Mouse (Mus musculus): ENCODE data around the gene Isyna1. TPM values are rescaled to one million over a fixed set of nuclear protein-coding genes. Genes with fewer than 3 reads are reported as not detected.

Gene Isyna1
- total and polyA plus RNA-seq, 3 experiments, result 26.7 to 41.6 (median 28.3) TPM

DNA sequence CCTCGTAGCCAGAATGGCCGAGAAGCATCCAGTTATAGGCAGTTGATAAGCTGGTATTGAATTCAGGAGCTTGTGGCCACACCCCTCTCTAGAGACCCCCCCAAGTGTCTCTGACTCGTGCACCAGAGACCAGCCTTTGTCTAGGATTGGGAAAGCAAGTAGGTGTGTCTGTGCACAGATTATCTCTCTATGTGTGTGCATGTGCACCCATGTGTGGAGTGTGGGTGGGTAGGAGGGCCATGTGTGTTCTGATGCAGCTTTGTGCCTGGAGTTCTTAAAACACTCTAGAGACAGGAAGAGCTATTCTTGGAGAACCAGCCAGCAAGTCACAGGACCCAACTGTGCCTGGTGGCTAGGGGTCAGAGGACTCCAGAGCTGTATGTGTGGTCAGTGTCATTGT, 33.6 kb upstream of the Isyna1 start:
- DNase-seq, result no peak

DNA sequence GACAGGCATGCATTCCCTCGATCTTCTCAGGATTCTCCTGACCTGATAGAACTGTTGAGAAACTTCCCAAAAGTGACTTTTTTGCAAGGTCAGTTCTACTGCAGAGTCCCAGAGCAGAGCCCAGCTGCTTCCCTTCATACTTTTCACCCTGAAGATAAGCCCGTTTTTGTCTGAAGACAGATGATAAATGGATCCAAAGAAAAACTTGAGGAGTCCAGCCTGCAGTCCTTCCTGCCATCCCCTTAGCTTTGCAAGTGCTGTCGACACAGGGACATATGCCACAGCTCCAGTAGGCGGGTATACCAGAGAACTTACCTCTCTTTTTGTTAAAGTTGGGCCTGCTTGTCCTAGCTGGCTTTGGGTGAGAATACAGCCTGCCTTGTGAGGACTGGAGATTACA, 32.8 kb upstream of the Isyna1 start:
- TF ChIP-seq EP300 (IDR thresholded peaks at IDR 0.05; ENCODE audit: insufficient read depth, low read depth, low read length) (no peak), CTCF (IDR thresholded peaks at IDR 0.05) (no peak), POLR2A (IDR thresholded peaks at IDR 0.05; ENCODE audit: insufficient read depth, low read depth, low read length) (no peak)
- H3K4me3 ChIP-seq, result no peak overlapping the region
- 27% methylated on average over 4 of the region's 4 CpGs for WGBS
- H3K4me1 ChIP-seq (ENCODE audit: control insufficient read depth, insufficient read depth, low read length), result peaks cover 55% of the 10 kb centered on the region
- peak overlapping the region; percentile 41 for H3K9ac ChIP-seq (ENCODE audit: low read depth, low read length)
- H3K27me3 ChIP-seq (ENCODE audit: control insufficient read depth, insufficient read depth, low read length), result no peaks in the 10 kb centered on the region
- no peaks in the 10 kb centered on the region; the same call in none of the 2 replicates for H3K79me2 ChIP-seq (replicated peaks; ENCODE audit: control insufficient read depth, insufficient read depth, low read length)
- H3K27ac ChIP-seq, result peak overlapping the region; percentile 74
- peaks cover 11% of the 10 kb centered on the region; the same call in 1 of the 2 replicates for H3K36me3 ChIP-seq (ENCODE audit: control insufficient read depth, insufficient read depth, low read length)
- intact Hi-C loops (cut with DNase I), result loop anchor here (2.0 kb wide), 1 partner anchor 49 kb away; no protein-coding TSS in a partner anchor
- no peak for DNase-seq

More for the DNA sequence above, 33.6 kb upstream of the Isyna1 start:
- Histone ChIP-seq H3K4me3 (no peak overlapping the region), H3K4me1 (ENCODE audit: control insufficient read depth, insufficient read depth, low read length) (peaks cover 54% of the 10 kb centered on the region), H3K27me3 (ENCODE audit: control insufficient read depth, insufficient read depth, low read length) (no peaks in the 10 kb centered on the region), H3K36me3 (ENCODE audit: control insufficient read depth, insufficient read depth, low read length) (peaks cover 11% of the 10 kb centered on the region; the same call in 1 of the 2 replicates), H3K27ac (peak overlapping the region; percentile 74), H3K79me2 (replicated peaks; ENCODE audit: control insufficient read depth, insufficient read depth, low read length) (no peaks in the 10 kb centered on the region; the same call in none of the 2 replicates), H3K9ac (ENCODE audit: low read depth, low read length) (peak overlapping the region; percentile 3; the same call in 1 of the 2 replicates)
- TF ChIP-seq CTCF (IDR thresholded peaks at IDR 0.05) (no peak), EP300 (IDR thresholded peaks at IDR 0.05; ENCODE audit: insufficient read depth, low read depth, low read length) (0 out of 2 replicates have a peak, but pooled peaks have one; percentile 28)
- intact Hi-C loops (cut with DNase I), result loop anchor here (1.0 to 2.0 kb wide), 2 partner anchors 25 to 50 kb away; no protein-coding TSS in a partner anchor
- 35% methylated on average over 3 of the region's 3 CpGs for WGBS

DNA sequence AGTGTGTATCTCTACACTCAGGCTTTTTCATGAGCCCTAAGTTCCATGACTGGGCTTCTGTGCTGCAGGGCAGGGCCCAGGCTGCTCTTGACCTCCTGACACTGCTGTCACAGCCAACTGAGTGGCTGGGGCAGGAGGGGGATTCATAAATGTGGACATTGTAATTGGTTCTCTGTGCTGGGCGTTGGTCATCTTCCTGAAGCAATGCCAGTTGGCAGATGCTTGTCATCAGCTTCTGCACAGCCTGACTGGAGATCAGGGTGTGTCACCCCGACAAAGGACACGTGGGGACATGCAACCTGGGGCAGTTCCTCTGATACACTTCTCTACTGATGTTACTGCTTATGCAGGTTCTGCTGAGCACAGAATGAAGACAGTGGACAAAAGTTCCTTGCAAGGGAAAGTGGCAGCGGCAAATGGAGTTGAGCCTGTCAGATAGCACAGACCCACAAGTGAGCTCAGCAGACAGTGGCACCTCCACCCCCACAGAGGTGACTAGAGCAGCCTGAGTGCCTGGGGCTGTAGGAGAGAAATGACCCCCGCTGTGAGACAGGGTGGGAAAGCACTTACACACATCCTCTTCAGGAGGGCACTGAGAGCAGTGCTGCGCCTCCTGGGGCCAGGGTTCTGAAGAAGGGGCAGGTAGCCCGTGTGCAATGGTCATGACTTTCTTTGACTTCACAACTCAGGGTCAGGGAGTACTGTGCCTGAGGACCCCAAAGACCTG, 32.2 kb upstream of the Isyna1 start:
- peaks cover 60% of the 10 kb centered on the region for H3K4me1 ChIP-seq (ENCODE audit: control insufficient read depth, insufficient read depth, low read length)
- no peaks in the 10 kb centered on the region for H3K27me3 ChIP-seq (ENCODE audit: control insufficient read depth, insufficient read depth, low read length)
- H3K36me3 ChIP-seq (ENCODE audit: control insufficient read depth, insufficient read depth, low read length), result peaks cover 11% of the 10 kb centered on the region; the same call in 1 of the 2 replicates
- H3K9ac ChIP-seq (ENCODE audit: low read depth, low read length), result peak overlapping the region; percentile 41
- peak overlapping the region; percentile 74 for H3K27ac ChIP-seq
- TF ChIP-seq POLR2A (IDR thresholded peaks at IDR 0.05; ENCODE audit: insufficient read depth, low read depth, low read length) (0 out of 2 replicates have a peak, but pooled peaks have one; percentile 24), EP300 (IDR thresholded peaks at IDR 0.05; ENCODE audit: insufficient read depth, low read depth, low read length) (peak; percentile 96), CTCF (IDR thresholded peaks at IDR 0.05) (no peak)
- DNase-seq, result peak; percentile 74 to 84
- H3K79me2 ChIP-seq (replicated peaks; ENCODE audit: control insufficient read depth, insufficient read depth, low read length), result peaks cover 1% of the 10 kb centered on the region
- H3K4me3 ChIP-seq, result no peak overlapping the region
- intact Hi-C loops (cut with DNase I), result loop anchor here (2.0 kb wide), 1 partner anchor 49 kb away; no protein-coding TSS in a partner anchor
- 29% methylated on average over 7 of the region's 7 CpGs for WGBS

DNA sequence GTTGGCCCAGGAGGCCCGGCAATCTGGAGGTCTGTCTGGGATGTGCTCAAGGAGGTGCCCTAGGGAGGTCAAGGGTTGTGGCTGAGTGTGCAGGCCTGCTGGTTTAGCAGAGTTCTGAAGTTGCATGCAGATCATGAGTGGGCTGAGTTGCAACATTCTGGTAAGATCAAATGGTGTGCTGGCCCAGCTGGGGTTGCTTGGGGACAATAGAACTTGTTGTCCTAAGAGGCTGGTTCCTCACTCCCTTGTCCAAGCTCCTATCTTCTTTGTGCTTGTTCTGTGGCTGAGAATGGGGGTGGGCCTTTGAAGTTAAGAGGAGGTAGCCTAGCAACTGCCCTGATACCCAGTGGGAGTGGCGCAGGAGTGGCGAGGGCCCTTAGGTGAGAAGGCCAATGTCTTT, 31.4 kb upstream of the Isyna1 start:
- peaks cover 1% of the 10 kb centered on the region for H3K79me2 ChIP-seq (replicated peaks; ENCODE audit: control insufficient read depth, insufficient read depth, low read length)
- H3K4me1 ChIP-seq (ENCODE audit: control insufficient read depth, insufficient read depth, low read length), result peaks cover 60% of the 10 kb centered on the region
- TF ChIP-seq EP300 (IDR thresholded peaks at IDR 0.05; ENCODE audit: insufficient read depth, low read depth, low read length), result peak; percentile 86
- no peak for TF ChIP-seq CTCF (IDR thresholded peaks at IDR 0.05)
- TF ChIP-seq POLR2A (IDR thresholded peaks at IDR 0.05; ENCODE audit: insufficient read depth, low read depth, low read length), result no peak
- no peak overlapping the region for H3K4me3 ChIP-seq
- WGBS, result 71% methylated on average over 3 of the region's 3 CpGs
- H3K27ac ChIP-seq, result peak overlapping the region; percentile 74
- DNase-seq, result peak in 1 of 2 experiments; percentile 65
- no peaks in the 10 kb centered on the region for H3K27me3 ChIP-seq (ENCODE audit: control insufficient read depth, insufficient read depth, low read length)
- intact Hi-C loops (cut with DNase I), result no loop called here
- no peak overlapping the region for H3K9ac ChIP-seq (ENCODE audit: low read depth, low read length)
- H3K36me3 ChIP-seq (ENCODE audit: control insufficient read depth, insufficient read depth, low read length), result peaks cover 11% of the 10 kb centered on the region; the same call in 1 of the 2 replicates

DNA sequence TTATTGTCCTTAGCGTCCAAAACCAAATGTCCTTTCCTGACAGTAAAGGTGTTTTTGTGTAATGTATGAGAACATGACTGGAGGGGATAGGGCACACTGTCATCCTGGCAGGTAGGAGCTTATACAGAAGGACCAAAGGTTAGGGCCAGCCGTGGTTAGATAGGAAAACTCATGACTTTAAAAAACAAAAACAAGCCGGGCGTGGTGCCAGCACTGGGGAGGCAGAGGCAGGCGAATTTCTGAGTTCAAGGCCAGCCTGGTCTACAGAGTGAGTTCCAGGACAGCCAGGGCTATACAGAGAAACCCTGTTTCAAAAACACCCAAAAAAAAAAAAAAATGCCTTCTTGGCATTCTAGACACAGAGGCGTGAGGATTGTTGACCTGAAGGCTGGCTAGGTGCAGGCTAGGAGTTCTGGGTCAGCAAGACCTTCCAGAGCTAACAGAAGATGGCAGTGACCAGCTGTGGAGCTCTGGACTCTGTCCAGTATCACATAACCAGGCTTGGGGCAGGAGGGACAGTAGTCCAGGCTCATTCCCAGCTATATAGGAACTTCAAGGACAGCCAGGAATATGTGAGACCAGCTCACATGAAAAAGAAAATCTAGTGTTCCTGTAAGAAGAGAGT, 30.3 kb upstream of the Isyna1 start:
- peaks cover 1% of the 10 kb centered on the region for H3K79me2 ChIP-seq (replicated peaks; ENCODE audit: control insufficient read depth, insufficient read depth, low read length)
- WGBS, result 82% methylated on average over 6 of the region's 6 CpGs
- peak overlapping the region; percentile 74; the same call in 1 of the 2 replicates for H3K27ac ChIP-seq
- H3K4me3 ChIP-seq, result no peak overlapping the region
- H3K9ac ChIP-seq (ENCODE audit: low read depth, low read length), result no peak overlapping the region
- TF ChIP-seq EP300 (IDR thresholded peaks at IDR 0.05; ENCODE audit: insufficient read depth, low read depth, low read length), result no peak
- TF ChIP-seq POLR2A (IDR thresholded peaks at IDR 0.05; ENCODE audit: insufficient read depth, low read depth, low read length), result no peak
- no peak for TF ChIP-seq CTCF (IDR thresholded peaks at IDR 0.05)
- intact Hi-C loops (cut with DNase I), result no loop called here
- no peaks in the 10 kb centered on the region for H3K27me3 ChIP-seq (ENCODE audit: control insufficient read depth, insufficient read depth, low read length)
- peaks cover 53% of the 10 kb centered on the region for H3K4me1 ChIP-seq (ENCODE audit: control insufficient read depth, insufficient read depth, low read length)
- no peak for DNase-seq
- H3K36me3 ChIP-seq (ENCODE audit: control insufficient read depth, insufficient read depth, low read length), result peaks cover 11% of the 10 kb centered on the region; the same call in 1 of the 2 replicates
